Mouse (Mus musculus): ENCODE data around the gene Cpeb4. TPM values are rescaled to one million over a fixed set of nuclear protein-coding genes. Genes with fewer than 3 reads are reported as not detected.

Gene Cpeb4
- polyA plus RNA-seq, 1 experiment from 2014 or later = 14.6 TPM

GRCm38 (mm10) chr11:31850156-31850775, 21.7 kb upstream of the Cpeb4 start:
- no peak overlapping the region; the same call in 1 of the 2 replicates for H3K9ac ChIP-seq (replicated peaks)
- ATAC-seq (ENCODE audit: low FRiP score, low read depth) = no peak
- no peaks in the 10 kb centered on the region for H3K9me3 ChIP-seq
- no peaks in the 10 kb centered on the region for H3K27me3 ChIP-seq
- H3K27ac ChIP-seq (replicated peaks) = no peak overlapping the region
- H3K36me3 ChIP-seq = no peaks in the 10 kb centered on the region
- WGBS = 81% methylated on average over 3 of the region's 3 CpGs
- H3K4me3 ChIP-seq = no peak overlapping the region
- peaks cover 24% of the 10 kb centered on the region for H3K4me1 ChIP-seq
- H3K4me2 ChIP-seq (replicated peaks) = no peak overlapping the region

- H3K36me3 ChIP-seq = no peaks in the 10 kb centered on the region
- H3K4me3 ChIP-seq = no peak overlapping the region
- H3K27ac ChIP-seq (replicated peaks) = no peak overlapping the region
- H3K27me3 ChIP-seq = no peaks in the 10 kb centered on the region
- H3K4me1 ChIP-seq = peaks cover 26% of the 10 kb centered on the region
- 80% methylated on average over 5 of the region's 5 CpGs for WGBS
- no peak overlapping the region for H3K4me2 ChIP-seq (replicated peaks)
- no peak for ATAC-seq (ENCODE audit: low FRiP score, low read depth)
- no peak overlapping the region for H3K9ac ChIP-seq (replicated peaks)
- H3K9me3 ChIP-seq = no peaks in the 10 kb centered on the region
These were observed 21.0 kb upstream of the Cpeb4 start for GRCm38 (mm10) chr11:31850995-31851394.

- Histone ChIP-seq H3K36me3 (no peaks in the 10 kb centered on the region), H3K4me3 (no peak overlapping the region), H3K9ac (replicated peaks) (no peak overlapping the region), H3K4me2 (replicated peaks) (no peak overlapping the region), H3K4me1 (peaks cover 20% of the 10 kb centered on the region), H3K27ac (replicated peaks) (no peak overlapping the region), H3K27me3 (no peaks in the 10 kb centered on the region), H3K9me3 (no peaks in the 10 kb centered on the region)
- no peak for ATAC-seq (ENCODE audit: low FRiP score, low read depth)
- WGBS = 78% methylated on average over 4 of the region's 4 CpGs
These were observed 20.1 kb upstream of the Cpeb4 start for GRCm38 (mm10) chr11:31851702-31852560.

GRCm38 (mm10) chr11:31854955-31855354, 17.1 kb upstream of the Cpeb4 start:
- no peak for ATAC-seq (ENCODE audit: low FRiP score, low read depth)
- WGBS = 82% methylated on average over 5 of the region's 5 CpGs
- no peak overlapping the region for H3K9ac ChIP-seq (replicated peaks)
- H3K9me3 ChIP-seq = no peaks in the 10 kb centered on the region
- H3K4me1 ChIP-seq = peaks cover 8% of the 10 kb centered on the region; the same call in 1 of the 2 replicates
- H3K36me3 ChIP-seq = no peaks in the 10 kb centered on the region
- no peak overlapping the region for H3K27ac ChIP-seq (replicated peaks)
- H3K4me3 ChIP-seq = no peak overlapping the region
- no peak overlapping the region for H3K4me2 ChIP-seq (replicated peaks)
- H3K27me3 ChIP-seq = no peaks in the 10 kb centered on the region

- no peak for ATAC-seq (ENCODE audit: low FRiP score, low read depth)
- H3K27ac ChIP-seq (replicated peaks) = no peak overlapping the region
- WGBS = 98% methylated on average over 4 of the region's 4 CpGs
- H3K9ac ChIP-seq (replicated peaks) = no peak overlapping the region
- H3K4me1 ChIP-seq = 0 out of 2 replicates have a peak, but pooled peaks cover 3% of the 10 kb centered on the region
- H3K4me2 ChIP-seq (replicated peaks) = no peak overlapping the region
- no peaks in the 10 kb centered on the region for H3K27me3 ChIP-seq
- no peaks in the 10 kb centered on the region for H3K36me3 ChIP-seq
- H3K4me3 ChIP-seq = no peak overlapping the region
- H3K9me3 ChIP-seq = no peaks in the 10 kb centered on the region
These were observed 14.5 kb upstream of the Cpeb4 start for GRCm38 (mm10) chr11:31857479-31857878.

GRCm38 (mm10) chr11:31861149-31861890, 10.7 kb upstream of the Cpeb4 start:
- Histone ChIP-seq H3K4me3 (no peak overlapping the region), H3K9me3 (no peaks in the 10 kb centered on the region), H3K4me2 (replicated peaks) (no peak overlapping the region), H3K27me3 (no peaks in the 10 kb centered on the region), H3K36me3 (no peaks in the 10 kb centered on the region), H3K4me1 (no peaks in the 10 kb centered on the region), H3K27ac (replicated peaks) (no peak overlapping the region), H3K9ac (replicated peaks) (no peak overlapping the region)
- 80% methylated on average over 6 of the region's 6 CpGs for WGBS
- ATAC-seq (ENCODE audit: low FRiP score, low read depth) = no peak

- Histone ChIP-seq H3K9me3 (no peaks in the 10 kb centered on the region), H3K27me3 (no peaks in the 10 kb centered on the region), H3K36me3 (no peaks in the 10 kb centered on the region), H3K4me3 (no peak overlapping the region), H3K4me1 (peaks cover 13% of the 10 kb centered on the region), H3K27ac (replicated peaks) (no peak overlapping the region), H3K4me2 (replicated peaks) (no peak overlapping the region), H3K9ac (replicated peaks) (no peak overlapping the region)
- 77% methylated on average over 4 of the region's 4 CpGs for WGBS
- no peak for ATAC-seq (ENCODE audit: low FRiP score, low read depth)
These were observed 4.0 kb upstream of the Cpeb4 start for GRCm38 (mm10) chr11:31867976-31868375.

GRCm38 (mm10) chr11:31870285-31871010, 1.6 kb upstream of the Cpeb4 start:
- Histone ChIP-seq H3K4me2 (replicated peaks) (peak overlapping the region; percentile 76), H3K36me3 (no peaks in the 10 kb centered on the region), H3K4me1 (peaks cover 16% of the 10 kb centered on the region), H3K9me3 (no peaks in the 10 kb centered on the region), H3K9ac (replicated peaks) (peak overlapping the region; percentile 83), H3K27ac (replicated peaks) (peak overlapping the region; percentile 92), H3K27me3 (no peaks in the 10 kb centered on the region), H3K4me3 (peak overlapping the region; percentile 91)
- under 1% methylated on average over 53 of the region's 53 CpGs for WGBS
- peak; percentile 100 for ATAC-seq (ENCODE audit: low FRiP score, low read depth)

GRCm38 (mm10) chr11:31871135-31871541, 873 bp upstream of the Cpeb4 start:
- peak; percentile 5; the same call in 1 of the 2 replicates for ATAC-seq (ENCODE audit: low FRiP score, low read depth)

GRCm38 (mm10) chr11:31872546-31873261, 693 bp downstream of the Cpeb4 start:
- no peaks in the 10 kb centered on the region for H3K9me3 ChIP-seq
- H3K4me2 ChIP-seq (replicated peaks) = peak overlapping the region; percentile 63
- H3K9ac ChIP-seq (replicated peaks) = peak overlapping the region; percentile 67
- peak overlapping the region; percentile 61 for H3K27ac ChIP-seq (replicated peaks)
- H3K4me1 ChIP-seq = peaks cover 19% of the 10 kb centered on the region
- 65% methylated on average over 15 of the region's 15 CpGs for WGBS
- H3K36me3 ChIP-seq = no peaks in the 10 kb centered on the region
- no peak for ATAC-seq (ENCODE audit: low FRiP score, low read depth)
- peak overlapping the region; percentile 48 for H3K4me3 ChIP-seq
- no peaks in the 10 kb centered on the region for H3K27me3 ChIP-seq

More at GRCm38 (mm10) chr11:31871135-31871541, 873 bp upstream of the Cpeb4 start:
- peak overlapping the region; percentile 76 for H3K4me2 ChIP-seq (replicated peaks)
- H3K36me3 ChIP-seq = no peaks in the 10 kb centered on the region
- H3K27me3 ChIP-seq = no peaks in the 10 kb centered on the region
- peaks cover 16% of the 10 kb centered on the region for H3K4me1 ChIP-seq
- H3K27ac ChIP-seq (replicated peaks) = peak overlapping the region; percentile 92
- H3K9ac ChIP-seq (replicated peaks) = peak overlapping the region; percentile 83
- 0% methylated on average over 20 of the region's 21 CpGs for WGBS
- no peaks in the 10 kb centered on the region for H3K9me3 ChIP-seq
- peak overlapping the region; percentile 91 for H3K4me3 ChIP-seq

GRCm38 (mm10) chr11:31874071-31874470, 2.1 kb downstream of the Cpeb4 start:
- WGBS = 80% methylated on average over 2 of the region's 2 CpGs
- no peaks in the 10 kb centered on the region for H3K36me3 ChIP-seq
- peak overlapping the region; percentile 63 for H3K4me2 ChIP-seq (replicated peaks)
- no peaks in the 10 kb centered on the region for H3K27me3 ChIP-seq
- no peaks in the 10 kb centered on the region for H3K9me3 ChIP-seq
- H3K27ac ChIP-seq (replicated peaks) = no peak overlapping the region
- H3K4me3 ChIP-seq = peak overlapping the region; percentile 48
- H3K9ac ChIP-seq (replicated peaks) = no peak overlapping the region
- H3K4me1 ChIP-seq = peaks cover 19% of the 10 kb centered on the region
- ATAC-seq (ENCODE audit: low FRiP score, low read depth) = no peak
